16 mouse cellular contexts compared by ENCODE assay signal in genomic region chr1:88462484-88462883, GRCm38 (mm10). TPM values are rescaled to one million over a fixed set of nuclear protein-coding genes. Genes with fewer than 3 reads are reported as not detected.
A peak's percentile ranks its signal among the peaks of the same experiment; 100 is the strongest.
DNase-seq lines count a peak whose midpoint lies in the region; ATAC-seq and TF ChIP-seq lines count a peak whose summit lies in the region.
"Had no signal": no experiment of that assay in that cellular context is flagged by ENCODE, and none has a peak within 500 bp of the region (broad histone marks: within the 10 kb centered on the region; RNA-seq: fewer than 3 reads in every experiment).

No protein-coding gene starts in this region.

- DNase-seq in kidney, postnatal 25 days, result peak; percentile 24 to 41
- peak; percentile 64 for DNase-seq in Patski (ENCODE audit: low read depth, low spot score)
- peak; percentile 53 for DNase-seq in testis, postnatal 10 days (ENCODE audit: low spot score)
- no peak for DNase-seq in cerebellum, adult 9-10 months
- no peak for DNase-seq in cerebellum, adult 9-11 months
- DNase-seq: embryo, embryonic 11 days; gastrocnemius, postnatal 36 days; heart, postnatal 14 days; kidney, postnatal 10 days had no signal

- no peak overlapping the region for H3K4me3 ChIP-seq in kidney, embryonic 16.5 days (ENCODE audit: low read length)
- no peak overlapping the region for H3K4me3 ChIP-seq in liver, embryonic 12.5 days
- H3K4me3 ChIP-seq: myocyte had no signal

- H3K9me3 ChIP-seq in kidney, embryonic 16.5 days (ENCODE audit: low read length), result no peaks in the 10 kb centered on the region
- no peaks in the 10 kb centered on the region for H3K9me3 ChIP-seq in liver, embryonic 12.5 days (replicated peaks)

- no peak overlapping the region for H3K9ac ChIP-seq in kidney, embryonic 16.5 days (replicated peaks; ENCODE audit: low read length)
- no peak overlapping the region for H3K9ac ChIP-seq in liver, embryonic 12.5 days

- ATAC-seq in kidney, embryonic 16.5 days (ENCODE audit: low FRiP score, low TSS enrichment), result no peak
- ATAC-seq in Patski, result no peak
- ATAC-seq in inflammation-experienced regulatory T-cells, adult 6 months, result peak; percentile 43
- no peak for ATAC-seq in liver, embryonic 12.5 days
- ATAC-seq: forebrain, embryonic 16.5 days had no signal

- no peaks in the 10 kb centered on the region for H3K4me1 ChIP-seq in kidney, embryonic 16.5 days (ENCODE audit: insufficient read depth, low read length)
- no peaks in the 10 kb centered on the region for H3K4me1 ChIP-seq in liver, embryonic 12.5 days

- no peak for TF ChIP-seq CTCF in Patski (IDR thresholded peaks at IDR 0.05)

- CTCF ChIA-PET in Patski (lab: Charles Lee), result no interaction called here

- in situ Hi-C loops in Patski (cut with MboI; ENCODE audit: low pct_unique_long_range_greater_than_20kb), result no loop called here

- POLR2A ChIA-PET in Patski (lab: Charles Lee), result no interaction called here

- H3K27me3 ChIP-seq in kidney, embryonic 16.5 days (ENCODE audit: insufficient read depth, low read length), result no peaks in the 10 kb centered on the region
- H3K27me3 ChIP-seq in Patski, result no peaks in the 10 kb centered on the region
- H3K27me3 ChIP-seq in liver, embryonic 12.5 days (replicated peaks), result 0 out of 2 replicates have a peak, but pooled peaks cover 3% of the 10 kb centered on the region

- no peak overlapping the region for H3K4me2 ChIP-seq in kidney, embryonic 16.5 days (replicated peaks; ENCODE audit: low read depth, low read length)
- H3K4me2 ChIP-seq in liver, embryonic 12.5 days, result no peak overlapping the region

- WGBS in kidney, embryonic 16.5 days, result 51% methylated on average over 6 of the region's 6 CpGs
- WGBS in liver, embryonic 12.5 days (ENCODE audit: insufficient replicate concordance), result 25% methylated on average over 6 of the region's 6 CpGs

- H3K27ac ChIP-seq in kidney, embryonic 16.5 days (ENCODE audit: low read length), result no peak overlapping the region
- no peak overlapping the region for H3K27ac ChIP-seq in liver, embryonic 12.5 days
- H3K27ac ChIP-seq: macrophage had no signal

- H3K36me3 ChIP-seq in kidney, embryonic 16.5 days (ENCODE audit: insufficient read depth, low read length), result no peaks in the 10 kb centered on the region
- H3K36me3 ChIP-seq in liver, embryonic 12.5 days, result no peaks in the 10 kb centered on the region

RNA-seq across cellular contexts. Expression of gene Glrp1, which starts 47.4 kb away (rescaled TPM):
- not detected in 2 replicates for polyA plus RNA-seq in kidney, embryonic 16.5 days (2015; fragmentation: Nextera tagmentation; extraction: Ambion mirVana)
- not detected for polyA plus RNA-seq in Patski (2021)
- not detected for polyA plus RNA-seq in inflammation-experienced regulatory T-cells, adult 6 months (2017; shearing (Covaris generic))
- 0.24 TPM in 1 of 2 replicates, not detected in the other for polyA plus RNA-seq in liver, embryonic 12.5 days (2016; fragmentation: Nextera tagmentation; extraction: Ambion mirVana)
- polyA plus RNA-seq: forebrain, embryonic 16.5 days; urinary bladder, adult 2 months had no signal

RNA-seq across cellular contexts. Expression of gene Spp2, which starts 55.7 kb away (rescaled TPM):
- polyA plus RNA-seq in kidney, embryonic 16.5 days (2015; fragmentation: Nextera tagmentation; extraction: Ambion mirVana), result 111 and 141 TPM in 2 replicates
- 0.09 TPM for polyA plus RNA-seq in Patski (2021)
- not detected for polyA plus RNA-seq in inflammation-experienced regulatory T-cells, adult 6 months (2017; shearing (Covaris generic))
- polyA plus RNA-seq in liver, embryonic 12.5 days (2016; fragmentation: Nextera tagmentation; extraction: Ambion mirVana), result 105 and 113 TPM in 2 replicates
- polyA plus RNA-seq: macrophage; myocyte; urinary bladder, adult 2 months had no signal

Comparison
In these comparisons a context has a peak if more than half of its experiments do, and no peak if none do; other contexts are left out.
1. DNase-seq: peak in kidney, postnatal 25 days (2 of 2), Patski (single experiment) and testis, postnatal 10 days (single experiment); none in cerebellum, adult 9-10 months (single experiment) and cerebellum, adult 9-11 months (single experiment).
2. RNA of gene Spp2, which starts 55.7 kb away (polyA plus RNA-seq): 111 to 141 TPM in kidney, embryonic 16.5 days and 105 to 113 TPM in liver, embryonic 12.5 days; 0.09 TPM in Patski (single experiment) and not detected in inflammation-experienced regulatory T-cells, adult 6 months; every median in the first group is over 10 times any median in the second.